Mouse (Mus musculus) intestine, embryonic 16.5 days (tissue): ENCODE measurements around the gene Gm42669. TPM values are rescaled to one million over a fixed set of nuclear protein-coding genes. Genes with fewer than 3 reads are reported as not detected.

Source experiments
- ATAC-seq: fragments of 200-750 bp; cut with Nextera tagmentation; 2 replicates; pipeline ENCODE4 v1.8.0; 2017; ENCODE audit warnings: moderate TSS enrichment, moderate library complexity
- H3K27ac ChIP-seq: fragments of 300-500 bp; sonication (generic); 2 replicates; pipeline ENCODE4 v1.5.1; 2014; ENCODE audit warnings: mild to moderate bottlenecking, low read length
- H3K27me3 ChIP-seq: fragments of 300-500 bp; sonication (generic); replicated peaks from 2 replicates; pipeline ENCODE4 v1.6.1; 2014; ENCODE audit warnings: low read length, control low read depth, mixed read lengths; ENCODE audit not compliant: control insufficient read depth, insufficient read depth
- H3K36me3 ChIP-seq: fragments of 300-500 bp; sonication (generic); 2 replicates; pipeline ENCODE4 v1.6.1; 2014; ENCODE audit warnings: low read length, control low read depth; ENCODE audit not compliant: control insufficient read depth, insufficient read depth
- H3K4me1 ChIP-seq: fragments of 300-500 bp; sonication (generic); 2 replicates; pipeline ENCODE4 v1.6.1; 2014; ENCODE audit warnings: low read length, control low read depth, mixed read lengths; ENCODE audit not compliant: control insufficient read depth, insufficient read depth
- H3K4me2 ChIP-seq: fragments of 300-500 bp; sonication (generic); 2 replicates; pipeline ENCODE4 v1.6.1; 2014; ENCODE audit warnings: low read depth, low read length, control low read depth
- H3K4me3 ChIP-seq: fragments of 300-500 bp; sonication (generic); 2 replicates; pipeline ENCODE4 v1.5.1; 2014; ENCODE audit warnings: mild to moderate bottlenecking, low read length
- H3K9ac ChIP-seq: fragments of 300-500 bp; sonication (generic); 2 replicates; pipeline ENCODE4 v1.6.1; 2014; ENCODE audit warnings: low read depth, low read length
- H3K9me3 ChIP-seq: fragments of 300-500 bp; sonication (generic); 2 replicates; pipeline ENCODE4 v1.6.1; 2016; ENCODE audit warnings: low read length, control low read depth; ENCODE audit not compliant: control insufficient read depth
- WGBS: fragments of 180-500 bp; shearing (Covaris S2); extraction: QIAGEN DNeasy Blood & Tissue Kit; methylation state at CpG from one replicate; pipeline ENCODE4 v1.1.7; 2014; 5-methylcytosine and 5-hydroxymethylcytosine counted together
- polyA plus RNA-seq: library from polyadenylated mRNA; unstranded; fragments of >200 nt; fragmentation: Nextera tagmentation; extraction: Ambion mirVana; gene quantifications from 2 replicates; pipeline ENCODE4 v1.2.1, GENCODE M21; 2015

Gm42669 gene
- polyA plus RNA-seq, 1 experiment from 2014 or later: 0.16 TPM

DNA sequence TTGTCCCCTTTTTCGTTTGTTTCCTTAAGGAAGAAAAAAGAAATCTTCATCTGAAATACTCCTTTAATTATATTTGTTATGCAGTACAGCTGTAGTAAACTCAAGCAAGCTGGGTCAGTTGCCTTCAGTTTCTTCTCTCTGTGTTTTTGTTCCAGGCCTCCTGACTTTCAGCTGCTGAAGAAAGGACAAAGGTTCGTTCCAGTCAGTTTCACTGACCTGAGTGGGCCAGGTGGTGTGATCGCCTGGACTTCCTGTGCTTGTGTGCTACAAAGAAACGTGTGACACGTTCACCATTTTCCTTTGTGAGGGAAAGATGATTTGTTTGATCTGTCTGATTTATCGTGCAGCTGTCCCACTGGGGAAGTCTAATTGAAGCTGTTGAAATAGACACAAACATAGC is 110.6 kb downstream of the Gm42669 start:
- Histone ChIP-seq H3K4me1 (no peaks in the 10 kb centered on the region), H3K36me3 (0 out of 2 replicates have a peak, but pooled peaks cover 3% of the 10 kb centered on the region), H3K9ac (no peak overlapping the region), H3K27me3 (no peaks in the 10 kb centered on the region), H3K4me2 (no peak overlapping the region), H3K27ac (no peak overlapping the region), H3K4me3 (no peak overlapping the region), H3K9me3 (no peaks in the 10 kb centered on the region)
- 75% methylated on average over 6 of the region's 6 CpGs for WGBS
- ATAC-seq: no peak

DNA sequence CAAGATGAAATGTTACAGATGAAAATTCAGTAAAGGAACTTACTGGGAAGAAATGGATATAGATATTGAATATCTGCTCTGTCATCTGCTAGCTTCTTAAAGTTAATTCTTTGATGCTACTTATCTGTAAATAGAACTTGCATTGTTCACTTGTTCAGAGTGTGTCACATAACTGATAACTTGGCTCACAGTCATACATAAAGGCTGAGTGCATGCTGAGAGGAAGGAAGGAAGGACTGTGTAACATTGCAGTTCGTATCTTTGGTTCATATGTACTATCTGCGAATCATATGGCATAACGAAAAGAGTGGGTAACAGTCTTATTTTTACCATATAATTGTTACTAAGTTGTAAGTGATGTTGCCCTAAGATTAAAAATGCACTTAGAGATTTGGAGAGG is 113.9 kb downstream of the Gm42669 start:
- 93% methylated on average over 3 of the region's 3 CpGs for WGBS
- no peaks in the 10 kb centered on the region for H3K4me1 ChIP-seq
- no peaks in the 10 kb centered on the region for H3K27me3 ChIP-seq
- no peak for ATAC-seq
- H3K27ac ChIP-seq: no peak overlapping the region
- H3K36me3 ChIP-seq: 0 out of 2 replicates have a peak, but pooled peaks cover 3% of the 10 kb centered on the region
- no peak overlapping the region for H3K9ac ChIP-seq
- H3K4me3 ChIP-seq: no peak overlapping the region
- H3K4me2 ChIP-seq: no peak overlapping the region
- no peaks in the 10 kb centered on the region for H3K9me3 ChIP-seq

Other genes with a start within 250 kb of the Gm42669 start
- 14.6 and 14.9 TPM in 2 replicates for gene Tgfbr3, start 218.0 kb upstream of the Gm42669 start, polyA plus RNA-seq
- 0.98 and 1.0 TPM in 2 replicates for gene Brdt, start 176.5 kb upstream of the Gm42669 start, polyA plus RNA-seq
- gene Ephx4, start 104.9 kb upstream of the Gm42669 start, polyA plus RNA-seq: 0.21 and 0.50 TPM in 2 replicates
- not detected in 2 replicates for gene Lpcat2b, start 76.1 kb upstream of the Gm42669 start, polyA plus RNA-seq
- 2.7 and 2.8 TPM in 2 replicates for gene Btbd8, start 69.6 kb upstream of the Gm42669 start, polyA plus RNA-seq
- gene 1700028K03Rik, start 27.1 kb downstream of the Gm42669 start, polyA plus RNA-seq: 0.04 and 0.05 TPM in 2 replicates
- gene Rpap2, start 89.8 kb downstream of the Gm42669 start, polyA plus RNA-seq: 11.9 and 13.8 TPM in 2 replicates
- 18.2 and 21.3 TPM in 2 replicates for gene Glmn, start 90.3 kb downstream of the Gm42669 start, polyA plus RNA-seq
- gene Gfi1, start 218.4 kb downstream of the Gm42669 start, polyA plus RNA-seq: 0.92 and 1.1 TPM in 2 replicates